Mouse (Mus musculus) liver, embryonic 11.5 days (tissue): ENCODE data around the gene Sobp. TPM values are rescaled to one million over a fixed set of nuclear protein-coding genes. Genes with fewer than 3 reads are reported as not detected.

Experiments
- ATAC-seq: fragments of 200-750 bp; cut with Nextera tagmentation; replicated peaks from 2 replicates; pipeline ENCODE4 v1.8.0; 2017; ENCODE audit warnings: moderate number of reproducible peaks, mild to moderate bottlenecking, moderate TSS enrichment, moderate library complexity; ENCODE audit not compliant: low FRiP score
- DNase-seq: peaks from one replicate; pipeline ENCODE4 v3.0.0-alpha.2; 2017; ENCODE audit warnings: low spot score
- H3K27ac ChIP-seq: fragments of 300-500 bp; sonication (generic); 2 replicates; pipeline ENCODE4 v1.5.1; 2014; ENCODE audit warnings: mild to moderate bottlenecking, low read depth, low read length, control low read depth
- H3K27me3 ChIP-seq: fragments of 300-500 bp; sonication (generic); replicated peaks from 2 replicates; pipeline ENCODE4 v1.6.1; 2014; ENCODE audit warnings: low read length, mixed read lengths; ENCODE audit not compliant: control insufficient read depth, insufficient read depth
- H3K36me3 ChIP-seq: fragments of 300-500 bp; sonication (generic); 2 replicates; pipeline ENCODE4 v1.6.1; 2014; ENCODE audit warnings: mild to moderate bottlenecking, low read length, moderate library complexity, mixed read lengths; ENCODE audit not compliant: control insufficient read depth, insufficient read depth
- H3K4me1 ChIP-seq: fragments of 300-500 bp; sonication (generic); replicated peaks from 2 replicates; pipeline ENCODE4 v1.6.1; 2014; ENCODE audit warnings: low read length, mixed read lengths; ENCODE audit not compliant: control insufficient read depth, insufficient read depth
- H3K4me2 ChIP-seq: fragments of 300-500 bp; sonication (generic); 2 replicates; pipeline ENCODE4 v1.6.1; 2014; ENCODE audit warnings: mild to moderate bottlenecking, control low read depth, moderate library complexity
- H3K4me3 ChIP-seq: fragments of 300-500 bp; sonication (generic); 2 replicates; pipeline ENCODE4 v1.5.1; 2014; ENCODE audit warnings: low read depth, low read length, control low read depth
- H3K9ac ChIP-seq: fragments of 300-500 bp; sonication (generic); 2 replicates; pipeline ENCODE4 v1.6.1; 2014; ENCODE audit warnings: low read depth, low read length, control low read depth
- H3K9me3 ChIP-seq: fragments of 300-500 bp; sonication (generic); 2 replicates; pipeline ENCODE4 v1.6.1; 2016; ENCODE audit warnings: low read length, inconsistent platforms, mixed read lengths; ENCODE audit not compliant: control insufficient read depth
- WGBS: fragments of 180-500 bp; shearing (Covaris S2); extraction: QIAGEN DNeasy Blood & Tissue Kit; methylation state at CpG from one replicate; pipeline ENCODE4 v1.1.7; 2014; 5-methylcytosine and 5-hydroxymethylcytosine counted together
- polyA plus RNA-seq: library from polyadenylated mRNA; unstranded; fragments of >200 nt; fragmentation: Nextera tagmentation; extraction: Ambion mirVana; gene quantifications from 2 replicates; pipeline ENCODE4 v1.2.1, GENCODE M21; 2014

Sobp gene
- polyA plus RNA-seq, 1 experiment from 2014 or later = 0.45 TPM

- no peak for ATAC-seq
- Histone ChIP-seq H3K36me3 (no peaks in the 10 kb centered on the region), H3K4me2 (no peak overlapping the region), H3K4me1 (no peaks in the 10 kb centered on the region), H3K9ac (no peak overlapping the region), H3K9me3 (no peaks in the 10 kb centered on the region), H3K27me3 (peaks cover 12% of the 10 kb centered on the region), H3K27ac (no peak overlapping the region), H3K4me3 (no peak overlapping the region)
- DNase-seq = no peak
- WGBS = 86% methylated on average over 4 of the region's 4 CpGs
These were observed 167.8 kb downstream of the Sobp start for GRCm38 (mm10) chr10:43006534-43006933.

- ATAC-seq (no peak), DNase-seq (no peak)
- H3K27ac ChIP-seq = no peak overlapping the region
- peaks cover 9% of the 10 kb centered on the region; the same call in 1 of the 2 replicates for H3K27me3 ChIP-seq
- H3K4me1 ChIP-seq = no peaks in the 10 kb centered on the region
- no peaks in the 10 kb centered on the region for H3K36me3 ChIP-seq
- no peak overlapping the region for H3K4me2 ChIP-seq
- H3K9me3 ChIP-seq = no peaks in the 10 kb centered on the region
- 69% methylated on average over 7 of the region's 7 CpGs for WGBS
- H3K4me3 ChIP-seq = no peak overlapping the region
- no peak overlapping the region for H3K9ac ChIP-seq
These were observed 168.7 kb downstream of the Sobp start for GRCm38 (mm10) chr10:43005677-43006076.

DNA sequence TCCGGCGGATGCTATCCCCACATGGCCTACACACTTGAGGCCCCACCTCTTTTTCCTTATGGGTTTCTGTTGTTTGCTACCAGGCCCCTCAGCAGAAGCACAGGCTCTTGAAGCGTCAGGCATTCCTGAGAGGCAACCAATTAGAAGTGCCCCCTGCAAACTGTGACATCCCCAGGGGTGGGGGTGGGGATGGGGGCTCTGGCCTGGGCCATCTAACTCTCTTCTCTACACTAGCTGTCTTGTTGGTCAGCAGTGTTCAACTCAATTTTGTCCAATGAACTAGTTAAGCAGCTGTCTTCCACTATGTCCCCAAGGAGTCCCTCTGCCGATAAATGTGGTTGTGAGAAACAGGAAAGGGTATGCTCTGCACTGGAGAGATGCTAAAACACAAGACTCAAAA is 169.3 kb downstream of the Sobp start:
- no peak overlapping the region for H3K9ac ChIP-seq
- H3K36me3 ChIP-seq = no peaks in the 10 kb centered on the region
- no peaks in the 10 kb centered on the region for H3K9me3 ChIP-seq
- H3K27me3 ChIP-seq = peaks cover 9% of the 10 kb centered on the region; the same call in 1 of the 2 replicates
- H3K27ac ChIP-seq = no peak overlapping the region
- no peak overlapping the region for H3K4me2 ChIP-seq
- H3K4me1 ChIP-seq = no peaks in the 10 kb centered on the region
- ATAC-seq = no peak
- H3K4me3 ChIP-seq = no peak overlapping the region
- WGBS = 68% methylated on average over 4 of the region's 4 CpGs
- no peak for DNase-seq

GRCm38 (mm10) chr10:43004174-43004734 is 170.1 kb downstream of the Sobp start:
- no peak for ATAC-seq
- WGBS = 75% methylated on average over 16 of the region's 16 CpGs

GRCm38 (mm10) chr10:43003466-43003757 is 170.9 kb downstream of the Sobp start:
- peak overlapping the region; percentile 72; the same call in 1 of the 2 replicates for H3K4me2 ChIP-seq
- H3K27ac ChIP-seq = no peak overlapping the region
- no peak overlapping the region for H3K9ac ChIP-seq
- WGBS = 41% methylated on average over 5 of the region's 5 CpGs
- H3K36me3 ChIP-seq = no peaks in the 10 kb centered on the region
- no peaks in the 10 kb centered on the region for H3K9me3 ChIP-seq
- H3K4me1 ChIP-seq = no peaks in the 10 kb centered on the region
- ATAC-seq (no peak), DNase-seq (no peak)
- peaks cover 9% of the 10 kb centered on the region; the same call in 1 of the 2 replicates for H3K27me3 ChIP-seq
- no peak overlapping the region for H3K4me3 ChIP-seq

More at GRCm38 (mm10) chr10:43004174-43004734, 170.1 kb downstream of the Sobp start:
- H3K4me1 ChIP-seq = no peaks in the 10 kb centered on the region
- H3K27ac ChIP-seq = no peak overlapping the region
- H3K27me3 ChIP-seq = peaks cover 9% of the 10 kb centered on the region; the same call in 1 of the 2 replicates
- no peak overlapping the region for H3K4me2 ChIP-seq
- H3K9ac ChIP-seq = no peak overlapping the region
- no peaks in the 10 kb centered on the region for H3K9me3 ChIP-seq
- DNase-seq = no peak
- no peak overlapping the region for H3K4me3 ChIP-seq
- H3K36me3 ChIP-seq = no peaks in the 10 kb centered on the region

DNA sequence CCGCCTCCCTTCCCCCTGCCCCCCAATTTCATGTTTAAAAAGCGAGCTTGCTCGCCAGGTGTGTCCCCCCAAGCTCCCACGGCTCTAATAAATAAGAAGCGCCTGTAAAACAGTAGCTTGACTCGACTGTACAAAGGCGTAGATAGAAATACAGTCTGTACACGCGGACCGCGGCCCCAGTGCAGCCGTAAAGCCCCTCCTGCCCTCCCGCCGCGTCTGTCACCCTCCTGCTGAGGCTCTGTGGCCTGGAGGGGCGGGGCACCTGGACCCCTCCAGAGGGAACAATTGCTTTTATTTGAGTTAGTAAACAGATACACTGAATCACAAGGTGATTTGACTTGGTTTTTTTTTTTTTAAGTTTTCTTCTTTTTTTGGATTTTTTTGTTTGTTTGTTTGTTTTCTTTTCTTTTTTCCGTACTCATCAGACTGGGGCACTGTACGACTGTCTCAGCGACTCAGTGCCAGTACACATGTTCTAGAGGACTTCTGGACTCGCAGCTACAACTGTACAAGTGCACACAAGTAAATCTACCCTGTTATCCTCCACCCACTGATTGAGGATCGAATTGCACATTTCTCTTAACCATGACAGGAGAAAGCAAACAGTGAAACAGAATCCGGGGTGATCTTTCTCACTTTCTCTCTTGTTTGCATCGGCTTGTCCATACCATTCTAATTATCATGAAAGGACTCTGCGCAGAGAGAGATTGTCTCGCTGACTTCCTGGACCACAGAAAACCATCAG is 171.4 kb downstream of the Sobp start:
- H3K27ac ChIP-seq = no peak overlapping the region
- peaks cover 9% of the 10 kb centered on the region; the same call in 1 of the 2 replicates for H3K27me3 ChIP-seq
- H3K4me2 ChIP-seq = peak overlapping the region; percentile 72
- no peak overlapping the region for H3K9ac ChIP-seq
- DNase-seq (no peak), ATAC-seq (no peak)
- H3K4me3 ChIP-seq = peak overlapping the region; percentile 45
- H3K36me3 ChIP-seq = no peaks in the 10 kb centered on the region
- H3K9me3 ChIP-seq = no peaks in the 10 kb centered on the region
- H3K4me1 ChIP-seq = no peaks in the 10 kb centered on the region
- WGBS = 11% methylated on average over 25 of the region's 25 CpGs

DNA sequence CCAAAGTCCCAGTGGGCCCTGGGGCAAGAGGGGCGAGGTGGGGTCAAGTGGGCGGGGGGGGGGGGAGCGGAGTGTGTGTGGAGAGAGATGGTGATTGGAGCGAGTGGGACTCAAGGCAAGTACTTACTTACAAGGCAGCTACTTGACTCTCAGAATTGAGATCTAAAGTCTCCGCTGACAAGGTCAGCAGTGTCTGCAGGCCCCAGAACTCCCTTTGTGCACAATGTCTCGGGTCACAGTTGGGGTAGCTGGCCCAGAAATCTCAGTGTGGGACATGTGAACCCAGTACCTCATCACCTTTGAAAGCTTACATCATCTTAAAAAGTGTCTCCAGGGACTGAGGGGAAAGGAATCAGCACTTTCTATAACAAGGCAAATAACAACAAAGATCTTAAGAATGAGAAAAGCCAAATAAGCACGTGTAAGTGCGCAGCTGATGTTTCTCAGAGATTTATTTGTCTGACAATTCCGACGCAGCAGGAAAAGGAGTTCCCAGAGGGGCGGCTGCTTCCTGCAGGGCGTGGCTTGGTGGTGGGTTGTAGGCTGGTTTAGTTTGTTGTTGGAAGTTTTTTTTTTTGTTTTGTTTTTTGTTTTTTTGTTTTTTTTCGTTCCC is 172.2 kb downstream of the Sobp start:
- Histone ChIP-seq H3K9me3 (no peaks in the 10 kb centered on the region), H3K4me3 (peak overlapping the region; percentile 45), H3K36me3 (no peaks in the 10 kb centered on the region), H3K27ac (no peak overlapping the region), H3K4me2 (peak overlapping the region; percentile 72), H3K9ac (no peak overlapping the region), H3K27me3 (peaks cover 9% of the 10 kb centered on the region; the same call in 1 of the 2 replicates), H3K4me1 (no peaks in the 10 kb centered on the region)
- ATAC-seq (no peak), DNase-seq (no peak)
- WGBS = 16% methylated on average over 13 of the region's 13 CpGs

DNA sequence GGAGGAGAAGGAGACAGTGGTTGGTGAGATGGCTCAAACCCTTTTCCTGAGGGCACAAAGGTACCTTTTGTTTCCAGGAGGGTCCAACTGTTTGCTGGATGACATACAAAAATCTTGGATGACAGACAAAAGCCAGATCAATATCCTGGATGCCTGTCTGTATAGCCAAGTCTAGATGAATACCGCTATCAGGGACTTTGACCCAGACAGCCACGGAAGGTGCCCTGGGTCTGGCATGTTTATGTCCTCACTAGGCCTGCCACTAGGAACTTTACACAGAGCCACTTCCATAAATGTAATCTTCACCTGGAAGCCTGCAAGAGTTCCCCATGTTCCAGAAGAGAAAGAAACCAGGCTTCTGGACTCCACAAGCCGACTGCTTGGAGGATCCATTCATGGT is 172.9 kb downstream of the Sobp start:
- Histone ChIP-seq H3K9ac (no peak overlapping the region), H3K4me1 (no peaks in the 10 kb centered on the region), H3K4me3 (no peak overlapping the region), H3K27ac (no peak overlapping the region), H3K36me3 (no peaks in the 10 kb centered on the region), H3K4me2 (no peak overlapping the region), H3K9me3 (no peaks in the 10 kb centered on the region), H3K27me3 (peaks cover 9% of the 10 kb centered on the region; the same call in 1 of the 2 replicates)
- DNase-seq (no peak), ATAC-seq (no peak)
- WGBS = 73% methylated on average over 3 of the region's 3 CpGs
